Mouse (Mus musculus): Measurements from ENCODE around the gene Prdx6. TPM values are rescaled to one million over a fixed set of nuclear protein-coding genes. Genes with fewer than 3 reads are reported as not detected.
"Not testable (repeated sequence)": the region's sequence is repeated elsewhere in the genome, so short reads cannot be mapped to it uniquely, and the experiment has no call there.

The Prdx6 gene
- total RNA-seq, 2 experiments from 2014 or later: 315 to 316 TPM

DNA sequence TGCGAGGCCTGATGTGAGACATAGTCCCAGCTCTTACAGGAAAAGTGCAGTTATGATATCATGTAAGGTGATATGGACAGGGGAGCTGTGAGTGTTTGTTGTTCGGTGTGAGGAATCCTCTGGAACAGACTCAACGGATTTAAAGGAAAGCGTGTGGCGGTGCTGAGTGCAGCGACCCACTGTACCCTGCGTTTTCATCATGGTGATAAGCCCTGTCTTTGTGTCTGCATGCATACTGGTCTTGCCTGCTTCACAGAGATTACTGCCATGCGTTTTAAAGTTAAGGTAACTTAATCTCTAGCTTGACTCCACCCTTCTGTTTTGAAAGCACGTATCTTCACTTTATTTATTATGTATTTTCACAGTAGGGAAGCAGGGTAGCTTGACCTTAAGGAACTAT is 1.3 kb upstream of the Prdx6 start:
- DNase-seq: no peak
- intact Hi-C loops (cut with DNase I): loop anchor here (5.0 kb wide), 1 partner anchor 55 kb away; no protein-coding TSS in a partner anchor

DNA sequence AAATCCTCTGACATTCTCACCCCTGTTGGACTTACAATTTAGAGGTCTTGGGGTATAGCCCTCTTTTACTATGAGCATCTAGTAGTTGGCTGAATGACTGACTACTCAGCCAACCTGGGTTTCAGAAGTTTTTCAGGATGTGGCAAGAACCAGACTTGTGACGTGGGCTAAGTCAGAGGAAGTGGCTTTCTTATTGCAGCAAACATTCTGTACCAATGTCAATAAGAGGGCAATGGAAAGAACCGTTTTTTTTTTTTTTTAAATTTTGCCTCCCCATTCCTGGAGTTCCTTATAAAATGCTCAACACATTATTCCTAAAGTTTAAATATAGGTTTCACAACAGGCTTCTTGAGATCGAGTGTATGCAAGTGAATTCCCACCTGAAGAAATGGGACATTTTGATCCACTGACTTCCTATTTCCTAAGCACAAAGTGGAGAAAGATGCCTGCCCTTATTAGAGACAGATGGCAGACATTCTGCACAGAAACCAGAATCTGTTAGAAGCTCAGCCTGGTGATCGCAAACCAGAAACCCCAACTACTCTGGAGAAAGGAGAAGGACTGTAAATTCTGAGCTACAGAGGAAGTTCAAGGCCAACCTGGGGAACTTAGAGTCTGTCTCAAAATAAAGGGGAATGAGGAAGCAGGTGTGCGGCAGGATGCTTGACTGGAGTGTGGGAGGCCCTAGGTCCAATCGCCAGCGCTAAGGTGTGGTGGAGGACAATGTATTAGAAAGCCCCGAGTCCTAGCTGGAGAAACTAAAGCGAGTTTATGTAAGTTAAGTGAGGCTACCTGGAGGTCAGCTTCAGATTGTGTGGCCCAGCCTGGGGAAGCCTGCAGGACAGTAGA is 622 bp upstream of the Prdx6 start:
- intact Hi-C loops (cut with DNase I): loop anchor here (5.0 kb wide), 1 partner anchor 54 kb away; no protein-coding TSS in a partner anchor
- no peak for DNase-seq

- peak; percentile 27 to 52 for DNase-seq
- intact Hi-C loops (cut with DNase I): loop anchor here (5.0 kb wide), 1 partner anchor 53 kb away; no protein-coding TSS in a partner anchor
Measured at GRCm38 (mm10) chr1:161250031-161250603, 902 bp downstream of the Prdx6 start.

- no peak for DNase-seq
- intact Hi-C loops (cut with DNase I): loop anchor here (5.0 kb wide), 1 partner anchor 117 kb away; the partner anchor contains the start of gene Klhl20
Measured at GRCm38 (mm10) chr1:161249442-161249841, 1.6 kb downstream of the Prdx6 start.

- DNase-seq: no peak
- intact Hi-C loops (cut with DNase I): loop anchor here (5.0 kb wide), 1 partner anchor 116 kb away; the partner anchor contains the start of gene Klhl20
Measured at GRCm38 (mm10) chr1:161248685-161249084, 2.3 kb downstream of the Prdx6 start.

DNA sequence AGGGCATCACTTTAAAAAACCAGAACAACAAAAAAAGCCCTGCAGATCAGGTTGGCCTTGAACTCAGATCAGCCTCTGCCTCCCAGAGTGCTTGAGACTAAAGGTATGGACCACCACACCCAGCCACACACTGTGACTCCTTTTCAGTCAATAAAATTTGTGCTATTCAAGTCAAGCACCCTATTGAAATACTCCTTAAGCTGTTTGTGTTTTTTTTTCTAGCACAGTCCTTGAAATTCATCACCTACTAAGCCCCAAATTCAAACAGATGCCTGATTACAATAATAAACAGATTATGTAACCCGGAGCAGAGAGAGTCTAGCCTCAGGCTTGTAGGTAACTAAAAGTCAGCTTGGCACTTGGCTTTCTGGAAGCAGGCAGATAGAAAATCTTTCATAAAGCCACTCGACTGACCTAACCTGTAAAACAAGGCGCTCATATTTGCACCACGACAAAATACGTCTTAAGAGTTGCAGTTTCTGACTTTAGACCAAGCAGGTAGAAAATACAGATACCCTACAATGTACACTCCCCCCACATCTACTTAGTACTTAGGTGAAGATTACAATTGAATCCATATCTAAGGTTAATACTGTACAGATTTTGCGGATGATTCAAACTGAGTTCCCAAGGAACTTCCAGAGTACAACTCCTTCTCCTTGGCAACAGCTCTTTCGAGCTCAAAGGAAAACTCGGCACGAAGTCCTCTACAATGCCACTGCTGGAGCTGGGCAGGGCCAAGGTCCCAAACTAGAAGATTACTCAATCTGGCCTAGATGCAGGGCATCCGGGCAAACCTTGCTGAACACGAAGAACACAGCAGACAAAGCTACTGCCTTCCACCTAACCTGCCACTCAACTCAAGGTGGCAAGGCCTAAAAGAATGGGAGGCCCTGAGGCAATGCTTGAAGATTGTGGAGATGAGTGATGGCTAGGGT is 3.1 kb downstream of the Prdx6 start:
- DNase-seq: no peak
- intact Hi-C loops (cut with DNase I): loop anchor here (5.0 kb wide), 1 partner anchor 116 kb away; the partner anchor contains the start of gene Klhl20

GRCm38 (mm10) chr1:161247176-161247575 is 3.8 kb downstream of the Prdx6 start:
- no peak for DNase-seq
- intact Hi-C loops (cut with DNase I): loop anchor here (5.0 kb wide), 1 partner anchor 115 kb away; the partner anchor contains the start of gene Klhl20

DNA sequence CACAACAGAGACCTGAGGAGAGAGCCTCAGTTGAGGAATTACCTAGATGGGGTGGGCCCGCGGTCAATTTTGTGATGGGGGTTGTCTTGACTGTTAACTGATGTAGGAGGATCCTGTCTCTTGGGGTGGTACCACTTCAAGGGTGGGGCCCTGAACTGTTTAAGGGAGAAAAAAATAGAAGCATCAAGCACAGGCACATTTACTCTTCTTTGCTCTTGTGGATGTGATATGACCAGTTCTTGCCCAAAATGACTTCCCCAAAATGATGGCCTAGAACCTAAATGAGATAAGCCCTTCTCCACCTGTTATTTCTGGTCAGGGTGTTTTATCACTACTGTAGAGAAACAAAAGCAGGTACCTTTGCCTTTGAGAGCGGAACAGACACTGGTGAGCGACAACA is 13.3 kb downstream of the Prdx6 start:
- no peak for DNase-seq
- intact Hi-C loops (cut with DNase I): no loop called here

DNA sequence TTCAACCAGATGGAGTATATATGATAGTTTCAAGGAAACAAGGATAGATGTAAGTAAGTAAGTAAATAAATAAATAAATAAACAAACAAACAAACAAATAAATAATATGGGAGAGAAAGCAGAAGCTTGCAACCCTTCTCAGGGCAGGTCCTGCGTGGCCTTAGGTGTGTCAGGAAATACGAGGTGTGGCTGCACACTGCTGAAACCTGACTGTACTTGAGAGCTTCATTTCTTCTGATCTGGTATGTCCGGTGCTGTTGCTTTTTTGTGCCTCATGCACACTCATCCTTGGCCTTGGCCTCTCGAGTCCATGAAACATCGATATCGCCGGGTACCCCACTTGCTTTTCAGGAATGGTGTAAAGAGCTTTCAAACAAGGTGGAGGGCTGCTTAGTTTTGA is 13.7 kb downstream of the Prdx6 start:
- intact Hi-C loops (cut with DNase I): no loop called here
- no peak for DNase-seq

DNA sequence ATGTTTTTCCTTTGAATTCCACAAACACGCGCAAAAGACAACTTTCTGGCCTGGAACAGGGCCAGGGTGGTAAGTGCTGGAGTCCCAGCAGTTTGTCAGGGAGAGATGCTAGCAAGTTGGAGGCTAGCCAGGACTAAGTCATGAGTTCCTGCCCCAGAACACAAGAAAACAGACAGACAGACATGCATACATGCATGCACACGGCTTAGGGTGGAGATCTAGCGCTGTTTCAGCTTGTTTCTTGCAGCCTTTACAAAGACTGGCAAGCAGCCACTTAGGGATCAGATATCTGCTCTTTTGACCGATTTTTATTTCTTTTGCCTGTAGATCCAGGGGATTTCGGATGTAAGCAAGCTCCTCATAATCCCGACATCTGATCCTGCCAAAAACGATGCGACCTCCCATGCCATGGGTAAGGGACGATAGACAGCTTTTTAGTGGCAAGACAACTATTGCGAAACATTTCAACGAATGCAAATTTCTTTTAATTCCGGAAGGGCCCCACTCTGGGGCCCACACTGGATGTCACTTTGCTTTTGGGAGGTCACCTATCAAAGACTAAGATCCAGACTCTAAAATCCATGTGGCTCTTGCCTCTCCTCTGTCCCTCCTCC is 17.7 kb downstream of the Prdx6 start:
- DNase-seq: no peak
- intact Hi-C loops (cut with DNase I): no loop called here

DNA sequence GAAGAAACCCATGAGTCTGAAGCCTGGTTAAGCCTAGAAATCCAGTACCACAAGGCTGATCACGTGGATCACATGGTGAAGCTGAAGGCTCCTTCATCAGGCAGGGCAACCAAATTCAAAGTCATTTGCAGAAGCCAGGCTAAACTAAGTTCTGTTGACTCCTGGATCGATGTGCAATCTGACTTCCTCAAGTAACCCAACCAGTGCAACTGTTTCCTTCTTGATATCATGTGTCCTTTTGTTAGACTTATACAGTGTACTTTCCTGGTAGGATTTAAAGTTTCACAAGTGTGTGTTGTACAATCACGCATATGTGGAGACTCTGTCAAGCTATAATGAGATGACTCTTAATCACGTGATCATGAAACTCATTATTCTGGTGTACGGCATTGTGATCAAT is 18.8 kb downstream of the Prdx6 start:
- no peak for DNase-seq
- intact Hi-C loops (cut with DNase I): no loop called here

- intact Hi-C loops (cut with DNase I): no loop called here
- no peak for DNase-seq
Measured at GRCm38 (mm10) chr1:161224837-161225236, 26.2 kb downstream of the Prdx6 start.

GRCm38 (mm10) chr1:161219816-161220215 is 31.2 kb downstream of the Prdx6 start:
- intact Hi-C loops (cut with DNase I): no loop called here

GRCm38 (mm10) chr1:161214465-161214864 is 36.6 kb downstream of the Prdx6 start:
- intact Hi-C loops (cut with DNase I): loop anchor here (1.0 to 2.0 kb wide), 2 partner anchors 72 to 522 kb away; no protein-coding TSS in a partner anchor
- peak in 1 of 2 experiments; percentile 8 for DNase-seq

More at GRCm38 (mm10) chr1:161219816-161220215, 31.2 kb downstream of the Prdx6 start:
- no peak for DNase-seq

GRCm38 (mm10) chr1:161199856-161200255 is 51.2 kb downstream of the Prdx6 start:
- intact Hi-C loops (cut with DNase I): loop anchor here (5.0 to 10.0 kb wide), 4 partner anchors 52 to 455 kb away; partner anchors contain the start of gene Prdx6
- no peak for DNase-seq

GRCm38 (mm10) chr1:161196364-161196763 is 54.7 kb downstream of the Prdx6 start:
- not testable (repeated sequence) for DNase-seq
- intact Hi-C loops (cut with DNase I): loop anchor here (5.0 to 10.0 kb wide), 4 partner anchors 56 to 452 kb away; partner anchors contain the start of gene Prdx6

DNA sequence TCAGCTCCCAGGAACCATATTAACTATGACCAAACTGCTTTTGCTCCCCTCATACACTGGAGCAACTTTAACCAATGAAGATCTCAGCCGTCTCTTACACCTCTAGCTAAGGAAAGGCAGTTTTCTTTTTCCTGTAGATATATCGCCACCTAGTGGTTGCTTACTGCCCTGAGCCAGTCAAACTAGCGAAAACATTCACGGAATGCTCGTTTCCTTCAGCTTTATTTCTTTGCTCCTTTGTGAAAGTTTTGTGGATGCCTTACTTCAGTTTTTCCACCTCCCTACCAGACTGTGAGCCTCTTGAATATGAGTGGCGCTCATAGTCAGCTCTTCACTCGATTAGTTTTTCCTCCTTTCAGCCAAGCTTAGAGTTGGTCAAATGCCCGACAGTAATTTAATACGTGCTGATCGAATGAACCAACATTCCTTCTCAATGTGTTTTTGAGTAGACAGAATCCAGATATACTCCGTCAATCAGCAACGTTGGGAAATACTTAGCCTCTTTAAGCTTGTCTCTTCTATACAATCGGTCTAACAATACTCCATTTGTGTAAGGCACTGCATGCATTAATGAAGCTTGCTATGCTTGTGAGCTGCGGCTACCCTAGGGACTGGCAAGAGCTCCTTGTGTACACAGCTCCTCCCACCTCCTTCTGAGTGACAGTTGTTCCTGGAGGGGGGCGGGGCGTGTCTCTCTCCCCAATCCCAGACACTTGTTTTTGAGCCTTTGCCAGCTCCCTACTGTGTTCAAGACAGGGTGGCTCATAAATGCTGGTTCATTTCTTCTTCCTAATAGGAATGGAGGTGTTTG is 55.3 kb downstream of the Prdx6 start:
- intact Hi-C loops (cut with DNase I): loop anchor here (5.0 to 10.0 kb wide), 4 partner anchors 57 to 451 kb away; partner anchors contain the start of gene Prdx6
- DNase-seq: peak; percentile 70 to 74

GRCm38 (mm10) chr1:161190253-161190910 is 60.6 kb downstream of the Prdx6 start:
- DNase-seq: no peak
- intact Hi-C loops (cut with DNase I): loop anchor here (10.0 kb wide), 1 partner anchor 446 kb away; no protein-coding TSS in a partner anchor

All from heart, postnatal 36 days (tissue).